Mouse (Mus musculus): ENCODE measurements around the gene Txndc9. TPM values are rescaled to one million over a fixed set of nuclear protein-coding genes. Genes with fewer than 3 reads are reported as not detected.

Txndc9 gene
- 10 to 100 TPM; 34.1 to 34.2 TPM for total RNA-seq (2021)
- long read RNA-seq, experiment 1, transcript Txndc9-201 (5 exons, 3,381 nt): major isoform, 28 of 33 reads
- long read RNA-seq, experiment 1, partial matches to known transcripts: 2 of 33 reads
- long read RNA-seq, experiment 1, other reads (novel, unspliced or antisense): 1 of 33 reads
- long read RNA-seq, experiment 2, transcript Txndc9-208 (5 exons, 1,699 nt): minor isoform, 7 of 43 reads
- long read RNA-seq, experiment 2, transcript Txndc9-201 (5 exons, 3,381 nt): major isoform, 34 of 43 reads
- long read RNA-seq, experiment 2, partial matches to known transcripts: 0 of 43 reads
- long read RNA-seq, experiment 2, other reads (novel, unspliced or antisense): 1 of 43 reads

GRCm38 (mm10) chr1:37997867-37998266 lies at the start of gene Txndc9, which contains the start of gene Eif5b:
Txndc9 (minus strand) TSS chr1:37997893.
Eif5b (plus strand) TSS chr1:37998010.
- Histone ChIP-seq H3K4me3 (peak within 1 kb of the TSS; percentile 79), H3K27ac (peak within 1 kb of the TSS; percentile 97)
- intact Hi-C loops (cut with DNase I): loop anchor here (2.0 to 10.0 kb wide), 4 partner anchors 106 to 563 kb away; partner anchors contain the start of genes Coa5, Lipt1, Mitd1 and Mrpl30
- peak; percentile 68 for TF ChIP-seq CTCF (IDR thresholded peaks at IDR 0.05)
- DNase-seq: peak; percentile 97

GRCm38 (mm10) chr1:38038898-38039297 lies 41.2 kb upstream of the Txndc9 start:
- Histone ChIP-seq H3K4me3 (no peak overlapping the region), H3K27ac (no peak overlapping the region)
- TF ChIP-seq CTCF (IDR thresholded peaks at IDR 0.05): no peak
- DNase-seq: no peak
- intact Hi-C loops (cut with DNase I): no loop called here

- intact Hi-C loops (cut with DNase I): no loop called here
- H3K27ac ChIP-seq: no peak overlapping the region
- no peak for TF ChIP-seq CTCF (IDR thresholded peaks at IDR 0.05)
Observed at GRCm38 (mm10) chr1:38037375-38037774, 39.7 kb upstream of the Txndc9 start.

DNA sequence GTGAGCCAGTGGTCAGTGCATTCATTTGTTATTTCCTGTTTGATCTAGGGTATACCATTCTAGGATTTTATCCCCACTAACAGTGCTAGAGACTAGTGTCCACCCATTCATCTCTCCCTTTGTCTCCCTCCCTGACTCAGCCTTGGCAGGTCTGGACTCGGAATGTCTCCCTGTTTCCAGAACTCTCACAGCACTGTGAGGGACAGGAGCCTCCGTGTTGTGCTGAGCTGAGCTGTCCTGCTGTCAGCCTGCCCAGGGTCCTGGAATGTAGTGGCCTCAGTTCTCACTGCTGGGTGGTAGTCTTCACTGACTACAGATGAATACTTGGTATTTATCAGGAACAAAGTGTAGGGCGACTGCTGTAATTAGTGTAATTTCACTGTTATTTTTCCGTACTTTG lies 37.8 kb upstream of the Txndc9 start:
- intact Hi-C loops (cut with DNase I): no loop called here
- no peak for DNase-seq
- TF ChIP-seq CTCF (IDR thresholded peaks at IDR 0.05): no peak
- Histone ChIP-seq H3K27ac (no peak overlapping the region), H3K4me3 (no peak overlapping the region)

More at GRCm38 (mm10) chr1:38037375-38037774, 39.7 kb upstream of the Txndc9 start:
- DNase-seq: no peak
- H3K4me3 ChIP-seq: no peak overlapping the region

DNA sequence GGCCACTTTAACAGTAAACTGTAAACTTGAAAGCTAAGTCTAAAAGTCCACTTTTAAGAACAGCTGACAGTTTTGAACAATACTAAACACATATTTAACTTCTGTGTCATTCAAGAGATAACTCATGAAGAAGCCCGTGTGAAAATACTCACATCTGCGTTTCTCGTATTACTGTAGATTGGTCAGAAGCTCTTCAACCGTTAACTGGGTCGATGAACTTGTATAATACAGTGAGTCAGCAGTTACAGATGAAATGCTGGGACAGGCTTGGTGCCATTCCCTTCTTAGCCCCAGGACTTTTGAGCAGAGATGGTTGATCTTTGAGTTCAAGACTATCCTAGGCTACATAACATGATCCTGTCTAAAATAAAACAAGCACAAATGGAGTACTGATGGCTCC lies 33.7 kb upstream of the Txndc9 start:
- Histone ChIP-seq H3K4me3 (no peak overlapping the region), H3K27ac (peak overlapping the region; percentile 20; the same call in 1 of the 2 replicates)
- TF ChIP-seq CTCF (IDR thresholded peaks at IDR 0.05): no peak
- intact Hi-C loops (cut with DNase I): no loop called here
- no peak for DNase-seq

DNA sequence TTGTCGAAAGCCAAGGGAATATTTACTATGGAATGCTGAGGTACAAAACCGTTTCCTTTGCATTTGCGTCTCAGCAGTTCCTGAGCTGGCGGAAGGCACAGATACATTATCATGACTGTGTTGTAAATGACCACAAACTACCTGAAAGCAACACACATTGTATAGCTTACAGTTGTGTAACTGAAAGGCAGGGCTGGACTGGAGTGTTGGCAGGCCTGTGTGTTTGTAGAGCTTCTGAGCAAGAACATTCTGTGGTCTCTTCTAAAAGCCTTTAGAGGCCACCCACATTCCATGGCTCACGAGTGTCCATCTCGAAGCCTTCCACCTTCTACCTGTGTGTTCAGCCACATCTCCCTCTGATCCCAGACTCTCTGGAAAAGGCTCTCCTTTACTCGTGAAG lies 29.6 kb upstream of the Txndc9 start:
- no peak for TF ChIP-seq CTCF (IDR thresholded peaks at IDR 0.05)
- DNase-seq: no peak
- H3K4me3 ChIP-seq: no peak overlapping the region
- no peak overlapping the region for H3K27ac ChIP-seq
- intact Hi-C loops (cut with DNase I): no loop called here

DNA sequence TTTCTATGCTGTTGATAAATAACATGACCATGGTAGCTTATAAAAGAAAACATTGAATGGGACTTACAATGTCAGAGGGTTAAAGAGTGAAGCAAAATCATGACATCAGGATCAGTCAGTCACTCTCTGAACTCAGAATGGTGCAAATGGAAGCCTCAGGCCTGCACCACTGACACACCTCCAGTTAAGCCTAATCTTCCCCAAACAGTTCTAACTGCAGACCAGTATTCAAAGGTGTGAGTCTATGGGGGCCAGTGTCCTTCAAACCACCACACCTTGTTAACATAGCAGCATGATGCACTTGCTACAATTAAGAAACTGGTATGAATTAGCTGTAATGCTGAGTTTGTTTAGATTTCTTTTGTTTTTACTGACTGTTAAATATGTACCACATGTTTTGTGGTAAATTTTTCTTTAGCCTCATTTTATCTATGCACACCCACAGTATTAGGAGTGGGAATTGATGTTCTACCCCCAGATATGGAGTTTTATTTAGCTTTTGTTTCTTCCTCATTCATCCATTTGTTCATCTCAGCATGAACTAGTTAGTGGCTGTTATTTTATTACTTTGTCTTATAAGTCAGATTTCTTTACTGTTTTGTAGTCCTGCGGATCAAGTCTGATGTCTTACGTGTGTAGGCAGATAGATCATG lies 17.0 kb upstream of the Txndc9 start:
- Histone ChIP-seq H3K27ac (no peak overlapping the region), H3K4me3 (no peak overlapping the region)
- no peak for DNase-seq
- intact Hi-C loops (cut with DNase I): no loop called here
- no peak for TF ChIP-seq CTCF (IDR thresholded peaks at IDR 0.05)

DNA sequence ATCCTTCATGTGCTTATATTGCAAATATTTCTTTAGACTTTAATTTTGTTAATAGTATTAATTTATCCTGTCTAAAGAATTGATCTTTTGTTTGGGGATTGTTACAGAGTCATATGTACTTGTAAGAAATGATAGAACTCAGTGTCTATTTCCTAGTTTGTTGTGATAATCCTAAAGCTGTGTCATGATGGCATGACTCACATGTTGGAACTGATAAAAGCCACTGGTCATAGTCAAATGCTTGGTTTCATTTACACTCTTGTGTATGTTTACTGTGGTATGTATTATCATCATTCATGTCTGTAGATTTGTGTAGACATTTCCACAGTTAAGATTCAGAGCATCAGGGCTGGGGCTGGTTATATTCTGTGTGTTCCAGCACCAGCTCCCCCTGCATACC lies 14.8 kb upstream of the Txndc9 start:
- no peak for DNase-seq
- H3K4me3 ChIP-seq: no peak overlapping the region
- TF ChIP-seq CTCF (IDR thresholded peaks at IDR 0.05): no peak
- intact Hi-C loops (cut with DNase I): no loop called here
- H3K27ac ChIP-seq: peak overlapping the region; percentile 32; the same call in 1 of the 2 replicates

DNA sequence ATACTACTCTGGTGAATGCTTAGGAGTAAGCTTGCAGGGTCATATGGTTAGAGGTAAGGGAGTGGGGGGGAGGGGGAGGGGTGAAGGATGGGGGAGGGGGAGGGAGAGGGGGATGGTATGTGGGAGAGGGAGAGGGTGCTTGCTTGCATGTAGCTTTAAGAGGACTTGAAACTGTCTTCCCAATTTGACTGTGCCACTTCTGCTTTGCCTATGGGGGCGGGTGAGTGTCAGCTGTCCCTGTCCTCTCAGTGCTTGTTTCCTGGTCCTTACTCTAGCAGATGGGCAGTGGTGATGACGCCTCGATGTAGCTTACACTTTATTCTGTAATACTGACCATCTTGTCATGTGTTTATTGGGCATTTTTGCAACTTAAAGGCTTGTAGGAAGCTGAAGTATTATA lies 14.4 kb upstream of the Txndc9 start:
- H3K27ac ChIP-seq: no peak overlapping the region
- H3K4me3 ChIP-seq: no peak overlapping the region
- intact Hi-C loops (cut with DNase I): no loop called here
- no peak for DNase-seq
- no peak for TF ChIP-seq CTCF (IDR thresholded peaks at IDR 0.05)

- H3K27ac ChIP-seq: no peak overlapping the region
- no peak for TF ChIP-seq CTCF (IDR thresholded peaks at IDR 0.05)
- intact Hi-C loops (cut with DNase I): no loop called here
- DNase-seq: no peak
- no peak overlapping the region for H3K4me3 ChIP-seq
Observed at GRCm38 (mm10) chr1:38011647-38012046, 14.0 kb upstream of the Txndc9 start.

DNA sequence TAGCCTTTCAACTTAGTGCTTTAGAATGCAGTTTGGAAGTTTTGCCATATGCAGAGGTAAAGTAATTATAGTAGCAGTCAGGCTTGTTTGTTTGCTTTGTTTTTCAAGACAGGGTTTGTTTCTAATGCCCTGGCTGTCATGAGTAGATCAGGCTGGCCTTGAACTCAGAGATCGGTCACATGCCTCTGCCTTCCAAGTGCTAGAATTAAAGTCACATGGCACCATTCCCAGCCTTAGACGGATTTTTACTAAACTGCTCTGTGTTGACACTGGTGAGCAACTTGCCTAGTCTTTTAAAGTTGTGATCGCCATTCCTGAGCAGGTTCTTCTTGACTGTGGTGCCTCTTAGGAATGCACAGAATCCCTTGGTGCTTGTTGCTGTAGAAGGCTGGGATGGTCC lies 9.0 kb upstream of the Txndc9 start:
- DNase-seq: no peak
- no peak overlapping the region for H3K27ac ChIP-seq
- no peak overlapping the region for H3K4me3 ChIP-seq
- TF ChIP-seq CTCF (IDR thresholded peaks at IDR 0.05): no peak
- intact Hi-C loops (cut with DNase I): no loop called here

DNA sequence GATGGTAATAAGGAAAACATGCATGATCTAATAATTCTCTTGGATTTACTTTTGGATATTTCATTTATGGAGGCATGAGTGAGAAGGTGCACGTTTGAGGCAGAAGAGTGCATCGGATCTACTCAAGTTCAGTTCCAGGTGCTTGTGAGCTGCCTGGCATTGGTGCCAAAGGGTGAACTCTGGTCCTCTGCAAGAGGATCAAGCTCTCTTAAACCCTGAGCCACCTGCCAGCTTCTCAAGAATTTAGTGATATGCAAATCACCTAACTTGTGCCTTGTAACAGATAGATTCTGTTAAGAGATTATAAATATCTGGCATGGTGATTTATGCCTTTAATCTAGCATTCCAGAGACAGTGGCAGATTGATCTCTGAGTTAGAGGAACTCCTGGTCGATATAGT lies 5.4 kb upstream of the Txndc9 start:
- H3K27ac ChIP-seq: no peak overlapping the region
- TF ChIP-seq CTCF (IDR thresholded peaks at IDR 0.05): no peak
- no peak for DNase-seq
- H3K4me3 ChIP-seq: no peak overlapping the region
- intact Hi-C loops (cut with DNase I): no loop called here

DNA sequence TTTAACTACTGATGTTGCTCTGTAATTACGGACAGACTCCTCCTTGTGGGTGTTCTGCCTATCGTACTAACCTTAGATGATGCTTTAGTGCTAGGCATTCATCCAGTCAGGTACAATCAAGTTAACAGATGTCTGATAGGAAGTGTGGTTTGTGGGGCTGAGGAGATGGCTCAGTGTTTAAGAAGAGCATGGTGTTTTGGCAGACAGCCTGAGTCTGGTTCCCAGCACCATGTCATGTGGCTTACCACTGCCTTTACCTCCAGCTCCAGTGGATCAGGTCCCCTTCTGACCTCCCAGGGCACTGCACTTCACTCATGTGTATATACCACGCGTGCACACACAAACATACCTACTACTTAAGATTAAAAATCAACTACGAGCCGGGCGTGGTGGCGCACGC lies 4.3 kb upstream of the Txndc9 start:
- DNase-seq: no peak
- Histone ChIP-seq H3K4me3 (no peak overlapping the region), H3K27ac (no peak overlapping the region)
- no peak for TF ChIP-seq CTCF (IDR thresholded peaks at IDR 0.05)
- intact Hi-C loops (cut with DNase I): no loop called here
